Mouse (Mus musculus): ENCODE data around the gene Tex21.

Tex21 gene

DNA sequence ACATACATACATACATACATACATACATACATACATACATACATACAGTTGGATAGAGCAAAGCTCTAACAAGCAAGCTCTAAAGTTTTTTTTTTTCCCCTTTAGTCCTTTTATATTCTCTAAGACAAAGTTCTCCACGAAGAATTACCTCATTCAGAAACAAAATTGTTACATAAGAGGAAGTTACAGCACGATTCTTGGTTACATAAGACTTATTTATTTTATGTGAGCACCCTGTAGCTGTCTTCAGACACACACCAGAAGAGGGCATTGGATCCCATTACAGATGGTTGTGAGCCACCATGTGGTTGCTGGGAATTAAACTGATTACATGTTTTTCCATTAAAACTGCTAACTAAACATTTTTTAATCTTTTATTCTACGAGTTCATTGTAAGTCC lies 52.0 kb downstream of the Tex21 start:
- no peak for DNase-seq

GRCm38 (mm10) chr12:76190940-76191339 lies 55.6 kb downstream of the Tex21 start:
- peak; percentile 88 for DNase-seq

DNA sequence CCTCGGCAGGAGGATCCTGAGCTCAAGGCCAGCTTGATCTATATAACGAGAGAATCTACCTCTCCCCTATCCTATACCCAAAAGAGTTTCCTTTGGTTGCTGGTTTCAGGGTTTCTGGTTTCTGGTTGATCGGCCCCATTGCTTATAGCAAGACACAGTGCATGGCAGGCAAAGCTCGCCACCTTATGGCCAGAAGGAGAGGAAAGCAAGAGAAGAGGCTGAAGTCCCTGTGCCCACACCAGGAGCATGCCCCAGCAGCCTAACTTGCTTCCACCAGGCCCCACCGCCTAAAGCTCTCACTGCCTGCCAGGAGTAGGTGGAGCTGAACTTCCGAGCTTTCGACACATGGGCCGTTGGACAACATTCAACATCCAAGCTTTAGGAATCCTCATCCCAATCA lies 58.7 kb downstream of the Tex21 start:
- DNase-seq, result peak; percentile 51

GRCm38 (mm10) chr12:76186473-76186872 lies 60.1 kb downstream of the Tex21 start:
- DNase-seq, result no peak

DNA sequence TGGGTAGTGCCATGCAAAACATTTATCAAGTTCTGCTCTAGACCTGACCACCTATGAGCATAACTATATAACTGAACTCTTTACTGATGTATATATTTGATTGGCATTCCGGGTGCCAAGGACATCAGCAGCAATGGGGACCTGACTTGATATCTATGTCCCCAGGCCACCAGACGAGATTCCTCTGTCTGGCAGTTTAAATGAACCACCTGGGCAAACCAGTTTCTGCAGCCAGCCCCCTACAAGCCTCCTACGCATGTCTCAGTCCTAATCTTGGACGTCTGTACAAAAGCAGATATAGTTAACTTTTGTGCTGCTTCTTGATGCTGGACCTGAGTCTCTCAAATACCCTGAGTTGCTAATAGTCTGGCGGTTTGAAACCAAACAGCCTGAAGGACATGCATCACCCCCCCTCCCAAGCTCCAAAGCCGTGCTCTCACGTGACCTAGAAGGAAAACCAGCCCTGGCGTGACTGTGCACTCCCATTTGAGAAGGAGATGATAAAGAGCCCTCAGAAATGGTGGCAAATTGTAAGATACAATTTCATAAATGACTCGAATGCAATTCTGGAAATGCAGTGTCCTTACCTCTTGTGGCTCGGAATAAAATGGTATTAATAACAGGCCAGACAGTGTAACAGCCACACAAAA lies 61.3 kb downstream of the Tex21 start:
- no peak for DNase-seq

DNA sequence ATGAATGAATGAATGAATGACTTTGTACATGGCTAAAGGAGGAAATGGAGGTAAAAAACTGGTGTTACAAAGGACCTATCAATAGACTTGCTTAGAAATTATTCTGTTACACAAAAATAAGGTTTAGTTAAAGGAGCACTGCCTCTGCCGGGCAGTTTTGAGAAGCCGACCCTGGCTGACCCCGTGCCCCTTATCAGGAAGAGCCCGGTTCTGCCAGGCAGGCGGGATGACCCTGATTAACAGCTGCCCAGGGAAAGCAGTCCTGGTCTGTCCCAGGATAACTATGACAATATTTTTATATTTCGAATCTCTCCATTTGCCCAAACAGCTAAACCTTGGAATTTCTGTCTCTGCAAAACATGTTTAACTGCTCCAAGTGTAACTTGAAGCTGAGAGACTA lies 62.3 kb downstream of the Tex21 start:
- no peak for DNase-seq

- no peak for DNase-seq
Measured at GRCm38 (mm10) chr12:76182831-76183230, 63.7 kb downstream of the Tex21 start.

DNA sequence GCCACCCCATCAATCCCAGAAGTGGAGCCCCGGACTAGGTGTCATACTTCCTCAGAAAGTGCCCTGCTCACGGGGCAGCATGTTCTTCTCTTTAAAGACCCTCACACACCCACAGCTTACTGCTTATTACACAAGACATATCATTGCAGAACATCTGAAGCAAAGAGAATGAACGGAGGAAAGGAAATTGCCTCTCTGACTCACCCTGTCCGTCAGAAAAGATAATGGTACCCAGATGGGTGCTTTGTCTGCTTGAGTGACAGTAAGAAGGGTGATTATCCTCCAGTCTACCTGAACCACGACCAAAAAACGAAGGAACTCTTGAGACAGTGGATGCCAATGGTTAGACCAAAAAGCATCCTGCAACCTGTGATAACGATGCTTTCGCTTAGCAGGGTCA lies 65.1 kb downstream of the Tex21 start:
- no peak for DNase-seq

- DNase-seq, result no peak
Measured at GRCm38 (mm10) chr12:76180442-76180841, 66.1 kb downstream of the Tex21 start.

- DNase-seq, result no peak
Measured at GRCm38 (mm10) chr12:76179527-76179926, 67.0 kb downstream of the Tex21 start.

- DNase-seq, result no peak
Measured at GRCm38 (mm10) chr12:76179051-76179450, 67.5 kb downstream of the Tex21 start.

- DNase-seq, result peak; percentile 78
Measured at GRCm38 (mm10) chr12:76177864-76178518, 68.6 kb downstream of the Tex21 start.

- peak; percentile 66 for DNase-seq
Measured at GRCm38 (mm10) chr12:76177000-76177863, 69.3 kb downstream of the Tex21 start, which contains the start of gene Esr2. Esr2 (minus strand) TSS chr12:76177259.

GRCm38 (mm10) chr12:76165641-76166040 lies 80.9 kb downstream of the Tex21 start:
- DNase-seq, result no peak

DNA sequence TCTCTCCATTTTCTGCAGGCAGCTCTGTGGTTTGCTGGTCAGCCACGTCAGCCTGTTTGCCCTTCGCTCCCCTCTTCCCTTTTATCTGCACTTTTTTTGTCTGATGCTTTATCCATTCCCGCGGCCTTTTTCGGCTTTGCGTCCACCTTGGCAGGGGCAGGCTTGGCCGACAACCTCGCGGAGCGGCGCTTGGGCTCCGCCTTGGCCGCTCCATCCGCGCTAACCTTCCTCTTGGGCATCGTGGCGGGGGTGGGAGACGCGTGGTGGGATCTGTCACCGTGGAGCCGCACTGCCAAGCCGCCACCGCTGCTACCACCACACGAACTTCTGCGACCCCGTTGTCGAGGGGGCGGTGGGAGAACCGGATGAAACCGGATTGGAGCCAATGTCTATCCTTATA lies 94.2 kb downstream of the Tex21 start:
- peak; percentile 27 for DNase-seq
